Mouse (Mus musculus) gastrocnemius, adult 2 months (tissue): ENCODE measurements around the gene Zc3h18. TPM values are rescaled to one million over a fixed set of nuclear protein-coding genes. Genes with fewer than 3 reads are reported as not detected.

Experiments
- DNase-seq: peaks from one replicate; pipeline ENCODE4 v3.0.0; 2022
- H3K27ac ChIP-seq: fragments of 200-600 bp; 2 replicates; pipeline ENCODE4 v1.8.1; 2022; ENCODE audit warnings: mild to moderate bottlenecking
- H3K4me3 ChIP-seq: fragments of 200-600 bp; 2 replicates; pipeline ENCODE4 v1.8.1; 2022; ENCODE audit warnings: mild to moderate bottlenecking, moderate library complexity
- CTCF ChIP-seq: fragments of 200-600 bp; IDR thresholded peaks from 2 replicates; pipeline ENCODE4 v1.8.1; 2022; ENCODE audit warnings: antibody characterized with exemption, mild to moderate bottlenecking, moderate library complexity
- intact Hi-C: fragments of 180-260 bp; cut with DNase I; formaldehyde crosslinking; loops from one replicate; pipeline ENCODE4 v1.15.1; 2025
- total RNA-seq, 2 experiments: library from RNA; stranded (reverse); gene quantifications; 2 replicates each; pipeline ENCODE4 v1.2.3; 2021

Zc3h18 gene
- total RNA-seq, 2 experiments from 2014 or later, result 26.7 to 26.8 TPM

- peak overlapping the region; percentile 85 for H3K4me3 ChIP-seq
- no peak for DNase-seq
- intact Hi-C loops, result no loop called here
- peak overlapping the region; percentile 85 for H3K27ac ChIP-seq
- TF ChIP-seq CTCF, result peak; percentile 21; the same call in 1 of the 2 replicates
Measured at GRCm38 (mm10) chr8:122433269-122433905, 57.0 kb downstream of the Zc3h18 start.

- no peak for DNase-seq
- H3K4me3 ChIP-seq, result no peak overlapping the region
- peak; percentile 54 for TF ChIP-seq CTCF
- H3K27ac ChIP-seq, result no peak overlapping the region
- intact Hi-C loops, result no loop called here
Measured at GRCm38 (mm10) chr8:122435375-122435774, 59.0 kb downstream of the Zc3h18 start.

GRCm38 (mm10) chr8:122436146-122436545 is 59.7 kb downstream of the Zc3h18 start:
- DNase-seq, result no peak
- H3K4me3 ChIP-seq, result no peak overlapping the region
- intact Hi-C loops, result no loop called here
- TF ChIP-seq CTCF, result no peak
- no peak overlapping the region for H3K27ac ChIP-seq

- intact Hi-C loops, result no loop called here
Measured at GRCm38 (mm10) chr8:122436586-122437125, 60.2 kb downstream of the Zc3h18 start.

GRCm38 (mm10) chr8:122437708-122438331 is 61.4 kb downstream of the Zc3h18 start:
- Histone ChIP-seq H3K4me3 (no peak overlapping the region), H3K27ac (no peak overlapping the region)
- intact Hi-C loops, result no loop called here
- TF ChIP-seq CTCF, result no peak
- DNase-seq, result no peak

More at GRCm38 (mm10) chr8:122436586-122437125, 60.2 kb downstream of the Zc3h18 start:
- H3K27ac ChIP-seq, result no peak overlapping the region
- no peak for DNase-seq
- no peak overlapping the region for H3K4me3 ChIP-seq
- no peak for TF ChIP-seq CTCF

- no peak overlapping the region for H3K27ac ChIP-seq
- no peak overlapping the region for H3K4me3 ChIP-seq
- intact Hi-C loops, result no loop called here
- DNase-seq, result no peak
- no peak for TF ChIP-seq CTCF
Measured at GRCm38 (mm10) chr8:122439336-122439735, 62.9 kb downstream of the Zc3h18 start.

DNA sequence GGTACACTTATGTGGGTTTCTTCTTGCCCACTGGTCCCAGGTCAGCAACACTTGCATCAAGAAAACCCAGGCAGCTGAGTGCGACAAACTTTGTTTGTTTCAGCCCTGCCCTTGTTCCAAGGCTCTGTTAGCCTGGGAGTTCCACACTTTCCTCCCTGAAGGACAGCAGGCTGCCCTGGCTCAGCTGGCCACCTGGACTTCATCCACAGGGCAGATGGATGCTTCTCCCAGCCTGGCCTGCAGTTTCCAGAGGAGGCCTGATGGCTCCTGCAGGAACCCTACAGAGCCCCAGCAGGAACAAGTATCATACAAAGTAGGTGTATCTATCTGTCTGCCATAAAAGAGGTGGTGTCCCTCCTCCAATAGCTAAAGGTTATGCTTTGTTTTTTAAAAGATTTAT is 64.9 kb downstream of the Zc3h18 start:
- no peak for TF ChIP-seq CTCF
- intact Hi-C loops, result loop anchor here (5.0 kb wide), 1 partner anchor 169 kb away; no protein-coding TSS in a partner anchor

DNA sequence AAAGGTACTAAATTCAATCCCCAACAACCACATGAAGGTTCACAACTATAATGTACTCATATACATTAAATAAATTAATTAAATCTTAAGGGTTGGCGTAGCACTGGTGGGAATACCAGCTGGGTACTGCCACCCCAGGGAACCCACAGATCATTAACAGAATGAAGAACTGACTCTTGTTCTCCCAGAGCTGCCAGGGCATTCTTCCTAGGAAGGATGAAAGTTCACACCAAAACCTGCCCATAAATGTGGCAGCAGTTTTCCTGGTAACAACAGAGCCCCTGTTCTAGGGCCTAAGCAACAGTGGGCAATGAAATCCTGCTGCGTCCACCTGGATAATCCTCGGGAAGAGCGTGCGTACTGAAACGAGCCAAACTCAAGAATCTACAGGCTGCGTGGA is 65.9 kb downstream of the Zc3h18 start:
- intact Hi-C loops, result loop anchor here (5.0 kb wide), 1 partner anchor 170 kb away; no protein-coding TSS in a partner anchor
- H3K4me3 ChIP-seq, result peak overlapping the region; percentile 82
- no peak for DNase-seq
- no peak for TF ChIP-seq CTCF
- peak overlapping the region; percentile 94; the same call in 1 of the 2 replicates for H3K27ac ChIP-seq

More for the DNA sequence above, 64.9 kb downstream of the Zc3h18 start:
- H3K27ac ChIP-seq, result no peak overlapping the region
- DNase-seq, result no peak
- H3K4me3 ChIP-seq, result no peak overlapping the region

GRCm38 (mm10) chr8:122442781-122443180 is 66.4 kb downstream of the Zc3h18 start:
- intact Hi-C loops, result loop anchor here (5.0 kb wide), 1 partner anchor 170 kb away; no protein-coding TSS in a partner anchor
- Histone ChIP-seq H3K27ac (peak overlapping the region; percentile 94), H3K4me3 (peak overlapping the region; percentile 82)
- no peak for DNase-seq
- no peak for TF ChIP-seq CTCF

DNA sequence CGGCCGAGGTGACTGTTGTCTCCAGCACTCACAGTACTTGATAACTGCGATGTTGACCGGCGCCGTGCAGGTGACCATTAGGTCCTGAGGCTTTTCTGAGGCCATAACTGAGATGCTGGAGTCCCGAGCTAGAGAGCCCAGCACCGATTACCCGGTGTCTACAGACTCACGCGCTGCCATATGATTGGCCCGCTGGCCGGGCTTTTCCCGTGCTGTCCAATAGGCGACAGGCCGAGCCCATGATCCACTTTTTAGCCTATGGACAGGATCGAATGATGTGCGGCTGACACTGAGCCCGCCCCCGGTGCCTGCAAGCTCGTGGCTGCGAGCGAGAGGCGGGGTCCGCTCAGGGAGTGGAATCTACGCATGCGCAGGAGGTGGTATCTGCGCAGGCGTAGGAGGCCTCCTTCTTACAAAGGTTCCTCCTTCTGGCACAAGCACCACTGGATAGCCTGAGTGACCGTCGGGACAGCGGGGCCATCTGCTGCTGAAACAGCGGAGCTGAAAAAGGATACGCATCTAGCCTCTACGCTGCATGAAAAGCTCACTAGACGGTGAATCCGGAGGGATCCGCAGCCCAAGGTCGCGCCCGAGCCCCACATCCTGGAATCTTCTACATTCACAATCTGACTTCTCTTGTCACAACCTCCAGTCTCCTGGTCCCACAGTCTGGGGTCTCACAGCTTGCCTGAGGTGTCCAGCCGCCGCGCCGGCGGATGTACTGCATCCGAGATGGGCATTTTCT is 67.0 kb downstream of the Zc3h18 start, which contains the start of gene Mvd:
Gene Mvd, minus strand, starts transcription at position 161 of the 745 bp plus-strand sequence.
- peak; percentile 56 for TF ChIP-seq CTCF
- H3K4me3 ChIP-seq, result peak within 1 kb of the TSS; percentile 82
- intact Hi-C loops, result loop anchor here (5.0 kb wide), 1 partner anchor 171 kb away; no protein-coding TSS in a partner anchor

DNA sequence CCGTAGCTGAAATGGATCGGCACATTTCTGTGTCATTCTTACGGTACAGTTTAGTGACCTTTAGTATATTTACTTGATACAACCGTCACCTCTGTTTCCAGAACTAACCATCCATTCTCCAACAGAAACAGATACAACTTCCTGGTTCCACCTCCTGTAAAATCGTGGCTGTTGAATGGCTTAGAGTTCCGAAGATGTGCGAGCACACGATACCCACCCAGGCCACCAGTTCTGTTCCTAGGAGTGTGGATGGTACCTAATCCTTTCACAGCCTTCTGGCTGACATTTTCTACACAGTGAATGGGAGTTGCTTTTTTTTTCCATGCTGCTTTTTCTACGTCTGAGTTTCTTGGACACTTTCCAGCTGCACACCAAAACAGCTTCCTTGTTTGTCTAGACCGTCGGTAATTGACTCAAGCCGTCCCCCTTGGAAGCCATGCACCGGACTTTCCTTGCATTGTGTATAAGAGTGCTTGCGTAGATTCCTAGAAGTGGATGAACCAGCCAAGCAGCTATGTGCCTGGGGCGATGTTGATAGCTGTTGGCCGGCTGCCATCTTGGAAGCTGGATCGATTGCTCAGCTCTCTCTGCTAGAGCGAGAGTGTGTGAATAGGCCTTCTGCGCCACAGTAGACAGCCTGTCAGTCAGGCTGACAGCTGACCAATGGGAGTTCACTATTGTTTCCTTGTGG is 67.8 kb downstream of the Zc3h18 start:
- peak; percentile 93 for DNase-seq
- intact Hi-C loops, result loop anchor here (5.0 kb wide), 1 partner anchor 172 kb away; no protein-coding TSS in a partner anchor
- Histone ChIP-seq H3K4me3 (peak overlapping the region; percentile 82), H3K27ac (peak overlapping the region; percentile 94)
- TF ChIP-seq CTCF, result no peak

More for the DNA sequence above, 67.0 kb downstream of the Zc3h18 start, which contains the start of gene Mvd:
- DNase-seq, result peak; percentile 99
- peak within 1 kb of the TSS; percentile 94 for H3K27ac ChIP-seq

DNA sequence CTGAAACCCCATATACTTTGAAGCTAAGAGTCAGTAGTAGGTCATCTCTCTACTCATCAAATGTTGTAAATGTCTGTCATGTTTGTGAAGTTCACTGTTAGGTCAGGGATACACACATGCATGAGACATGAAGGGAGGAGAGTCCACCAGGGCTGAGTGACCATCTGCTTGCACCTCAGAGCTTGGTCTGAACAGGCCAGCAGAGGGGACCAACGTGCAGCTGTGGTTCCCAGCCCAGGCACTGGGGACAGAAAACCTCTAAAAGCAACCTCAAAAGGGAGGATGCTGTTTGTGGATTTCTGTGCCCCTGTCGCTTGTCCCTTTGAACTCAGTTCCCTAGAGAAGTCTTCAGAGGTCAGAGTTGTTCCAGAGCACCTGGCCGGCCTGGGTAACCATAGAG is 68.8 kb downstream of the Zc3h18 start:
- Histone ChIP-seq H3K27ac (peak overlapping the region; percentile 94; the same call in 1 of the 2 replicates), H3K4me3 (no peak overlapping the region; the same call in 1 of the 2 replicates)
- no peak for DNase-seq
- peak; percentile 3; the same call in 1 of the 2 replicates for TF ChIP-seq CTCF
- intact Hi-C loops, result no loop called here
